Mouse (Mus musculus) layer of hippocampus, postnatal 36 days (tissue): ENCODE data around the gene Hist1h3g. TPM values are rescaled to one million over a fixed set of nuclear protein-coding genes. Genes with fewer than 3 reads are reported as not detected.
A peak's percentile ranks its signal among the peaks of the same experiment; 100 is the strongest.

ENCODE experiments used
- DNase-seq, 2 experiments: peaks; one replicate each; pipeline ENCODE4 v3.0.0; 2022
- microRNA-seq, 2 experiments: library from miRNA; unstranded; fragments of <30 nt; microRNA quantifications; one replicate each; pipeline ENCODE4 v1.2.0; 2021
- total RNA-seq, 2 experiments: library from RNA; stranded (reverse); gene quantifications; 2 replicates each; pipeline ENCODE4 v1.2.3; 2021

Hist1h3g gene
- total RNA-seq, 2 experiments from 2014 or later, result 3.9 to 4.9 TPM

- DNase-seq, result peak; percentile 96 to 97
Measured at GRCm38 (mm10) chr13:23581408-23582218, 46.4 kb downstream of the Hist1h3g start, which contains the start of gene Hist1h4d. Gene Hist1h4d, plus strand, starts transcription at chr13:23581598.

GRCm38 (mm10) chr13:23582219-23583056, 47.2 kb downstream of the Hist1h3g start:
- no peak for DNase-seq

- DNase-seq, result no peak
Measured at GRCm38 (mm10) chr13:23583387-23584068, 48.3 kb downstream of the Hist1h3g start.

- DNase-seq, result no peak
Measured at GRCm38 (mm10) chr13:23584331-23584730, 49.1 kb downstream of the Hist1h3g start.

- peak; percentile 66 to 68 for DNase-seq
Measured at GRCm38 (mm10) chr13:23585029-23585441, 49.8 kb downstream of the Hist1h3g start.

Small RNA genes within 50 kb of the gene (microRNA-seq; reads per million reads assigned to microRNA genes)
- gene Gm44297 (0 reads per million in 2 experiments), gene Gm44359 (0 reads per million in 2 experiments), gene Gm44394 (0 reads per million in 2 experiments), gene n-TStga1 (0 reads per million in 2 experiments)

Other genes starting within 250 kb of the Hist1h3g start
- 10 to 100 TPM; 37.7 to 38.8 TPM for gene Zfp322a, start 166.2 kb upstream of the Hist1h3g start, total RNA-seq
- 1 to 10 TPM; 7.9 to 8.7 TPM for gene Abt1, start 111.6 kb upstream of the Hist1h3g start, total RNA-seq
- gene Btn1a1, start 69.5 kb upstream of the Hist1h3g start, total RNA-seq, result not detected
- gene Btn2a2, start 46.6 kb upstream of the Hist1h3g start, total RNA-seq, result under 1 TPM; 0.51 to 0.80 TPM
- 100 to 1,000 TPM; 363 to 377 TPM for gene Hist1h4h, start 4.4 kb upstream of the Hist1h3g start, total RNA-seq
- gene Hist1h2af, start 1.5 kb upstream of the Hist1h3g start, total RNA-seq, result 10 to 100 TPM; 12.2 to 14.4 TPM
- 1 to 10 TPM; 1.1 to 1.2 TPM for gene Hist1h2bh, start 8.0 kb downstream of the Hist1h3g start, total RNA-seq
- gene Hist1h3f, start 8.6 kb downstream of the Hist1h3g start, total RNA-seq, result 10 to 100 TPM; 16.2 to 17.4 TPM
- gene Hist1h4f, start 16.2 kb downstream of the Hist1h3g start, total RNA-seq, result 100 to 1,000 TPM; 143 to 156 TPM
- gene Hist1h1d, start 17.8 kb downstream of the Hist1h3g start, total RNA-seq, result 1 to 10 TPM; 4.3 to 6.0 TPM
- gene Hist1h3e, start 26.9 kb downstream of the Hist1h3g start, total RNA-seq, result 10 to 100 TPM; 47.8 to 49.2 TPM
- gene Hist1h2ae, start 35.8 kb downstream of the Hist1h3g start, total RNA-seq, result 1 to 10 TPM; 5.6 to 6.4 TPM
- gene Hist1h2bg, start 36.0 kb downstream of the Hist1h3g start, total RNA-seq, result 10 to 100 TPM; 74.7 to 86.4 TPM
- 10 to 100 TPM; 30.2 to 30.9 TPM for gene Hist1h2bf, start 38.8 kb downstream of the Hist1h3g start, total RNA-seq
- 1 to 10 TPM; 5.2 to 9.9 TPM for gene Hist1h2ad, start 39.0 kb downstream of the Hist1h3g start, total RNA-seq
- gene Hist1h3d, start 40.3 kb downstream of the Hist1h3g start, total RNA-seq, result 10 to 100 TPM; 12.8 to 15.5 TPM
- gene Hist1h4d, start 46.2 kb downstream of the Hist1h3g start, total RNA-seq, result 100 to 1,000 TPM; 132 to 135 TPM
- gene Hist1h2be, start 85.7 kb downstream of the Hist1h3g start, total RNA-seq, result 10 to 100 TPM; 12.0 to 12.3 TPM
- gene Hist1h1e, start 87.1 kb downstream of the Hist1h3g start, total RNA-seq, result 10 to 100 TPM; 42.1 to 46.4 TPM
- 1 to 10 TPM; 2.7 to 3.5 TPM for gene Hist1h2ac, start 148.5 kb downstream of the Hist1h3g start, total RNA-seq
- gene Hist1h2bc, start 148.8 kb downstream of the Hist1h3g start, total RNA-seq, result 10 to 100 TPM; 50.8 to 57.7 TPM
- not detected for gene Hist1h1t, start 160.4 kb downstream of the Hist1h3g start, total RNA-seq
- 10 to 100 TPM; 95.4 to 98.7 TPM for gene Hist1h4c, start 163.0 kb downstream of the Hist1h3g start, total RNA-seq
- 1 to 10 TPM; 1.7 to 3.0 TPM for gene Hfe, start 175.4 kb downstream of the Hist1h3g start, total RNA-seq
- 10 to 100 TPM; 52.8 to 55.3 TPM for gene Hist1h1c, start 203.4 kb downstream of the Hist1h3g start, total RNA-seq
- 1 to 10 TPM; 2.5 to 5.2 TPM for gene Hist1h3c, start 210.2 kb downstream of the Hist1h3g start, total RNA-seq
- gene Hist1h2bb, start 211.3 kb downstream of the Hist1h3g start, total RNA-seq, result 10 to 100 TPM; 23.0 to 24.2 TPM
- gene Hist1h2ab, start 215.7 kb downstream of the Hist1h3g start, total RNA-seq, result 10 to 100 TPM; 29.8 to 37.0 TPM
- 10 to 100 TPM; 15.0 to 21.4 TPM for gene Hist1h3b, start 216.8 kb downstream of the Hist1h3g start, total RNA-seq
- 10 to 100 TPM; 83.9 to 89.6 TPM for gene Hist1h4b, start 221.6 kb downstream of the Hist1h3g start, total RNA-seq
- gene Hist1h4a, start 225.8 kb downstream of the Hist1h3g start, total RNA-seq, result 10 to 100 TPM; 35.4 to 47.1 TPM
- gene Hist1h3a, start 227.0 kb downstream of the Hist1h3g start, total RNA-seq, result 10 to 100 TPM; 37.3 to 46.3 TPM
- 10 to 100 TPM; 17.0 to 19.5 TPM for gene Hist1h1a, start 228.2 kb downstream of the Hist1h3g start, total RNA-seq
- under 1 TPM in 1 of 2 experiments, not detected in 1; 0.18 TPM for gene Trim38, start 234.5 kb downstream of the Hist1h3g start, total RNA-seq